Mouse (Mus musculus) liver, embryonic 15.5 days (tissue): ENCODE measurements around the gene Stfa2. TPM values are rescaled to one million over a fixed set of nuclear protein-coding genes. Genes with fewer than 3 reads are reported as not detected.
"Not testable (repeated sequence)": the region's sequence is repeated elsewhere in the genome, so short reads cannot be mapped to it uniquely, and the experiment has no call there.

Source experiments
- ATAC-seq: fragments of 200-750 bp; cut with Nextera tagmentation; 2 replicates; pipeline ENCODE4 v1.8.0; 2017; ENCODE audit warnings: moderate number of reproducible peaks, mild to moderate bottlenecking, moderate library complexity; ENCODE audit not compliant: insufficient read depth
- H3K27ac ChIP-seq: fragments of 300-500 bp; sonication (generic); replicated peaks from 2 replicates; pipeline ENCODE4 v1.5.1; 2015; ENCODE audit warnings: mild to moderate bottlenecking, inconsistent platforms
- H3K27me3 ChIP-seq: fragments of 300-500 bp; sonication (generic); 2 replicates; pipeline ENCODE4 v1.6.1; 2015; ENCODE audit warnings: mild to moderate bottlenecking, inconsistent platforms
- H3K36me3 ChIP-seq: fragments of 300-500 bp; sonication (generic); replicated peaks from 2 replicates; pipeline ENCODE4 v1.6.1; 2015; ENCODE audit warnings: moderate library complexity, mild to moderate bottlenecking, inconsistent platforms
- H3K4me1 ChIP-seq: fragments of 300-500 bp; sonication (generic); replicated peaks from 2 replicates; pipeline ENCODE4 v1.6.1; 2015; ENCODE audit warnings: inconsistent platforms
- H3K4me2 ChIP-seq: fragments of 300-500 bp; sonication (generic); 2 replicates; pipeline ENCODE4 v1.6.1; 2015; ENCODE audit warnings: moderate library complexity, mild to moderate bottlenecking, inconsistent platforms
- H3K4me3 ChIP-seq: fragments of 300-500 bp; sonication (generic); replicated peaks from 2 replicates; pipeline ENCODE4 v1.5.1; 2015; ENCODE audit warnings: mild to moderate bottlenecking, inconsistent platforms
- H3K9ac ChIP-seq: fragments of 300-500 bp; sonication (generic); 2 replicates; pipeline ENCODE4 v1.6.1; 2015; ENCODE audit warnings: moderate library complexity, mild to moderate bottlenecking, inconsistent platforms
- H3K9me3 ChIP-seq: fragments of 300-500 bp; sonication (generic); replicated peaks from 2 replicates; pipeline ENCODE4 v1.6.1; 2016; ENCODE audit warnings: inconsistent platforms
- WGBS: fragments of 180-500 bp; shearing (Covaris S2); methylation state at CpG from one replicate; pipeline ENCODE4 v1.1.7; 2015; ENCODE audit warnings: mixed read lengths; ENCODE audit not compliant: insufficient replicate concordance; 5-methylcytosine and 5-hydroxymethylcytosine counted together
- polyA plus RNA-seq: library from polyadenylated mRNA; unstranded; fragments of >200 nt; fragmentation: Nextera tagmentation; extraction: Ambion mirVana; gene quantifications from 2 replicates; pipeline ENCODE4 v1.2.1, GENCODE M21; 2015

Gene Stfa2
- polyA plus RNA-seq: 33.2 and 37.7 TPM in 2 replicates

- H3K27ac ChIP-seq: no peak within 1 kb of the TSS
- H3K27me3 ChIP-seq: no peaks in the 10 kb centered on the region
- no peak within 1 kb of the TSS for H3K4me2 ChIP-seq
- no peak within 1 kb of the TSS for H3K4me3 ChIP-seq
- no peak within 1 kb of the TSS for H3K9ac ChIP-seq
- H3K4me1 ChIP-seq: no peaks in the 10 kb centered on the region
- ATAC-seq: no peak
- no peaks in the 10 kb centered on the region for H3K36me3 ChIP-seq
- H3K9me3 ChIP-seq: no peaks in the 10 kb centered on the region
These were observed at the start of gene Stfa2 for GRCm38 (mm10) chr16:36408357-36408756. Gene Stfa2 (minus strand): TSS chr16:36408457.

DNA sequence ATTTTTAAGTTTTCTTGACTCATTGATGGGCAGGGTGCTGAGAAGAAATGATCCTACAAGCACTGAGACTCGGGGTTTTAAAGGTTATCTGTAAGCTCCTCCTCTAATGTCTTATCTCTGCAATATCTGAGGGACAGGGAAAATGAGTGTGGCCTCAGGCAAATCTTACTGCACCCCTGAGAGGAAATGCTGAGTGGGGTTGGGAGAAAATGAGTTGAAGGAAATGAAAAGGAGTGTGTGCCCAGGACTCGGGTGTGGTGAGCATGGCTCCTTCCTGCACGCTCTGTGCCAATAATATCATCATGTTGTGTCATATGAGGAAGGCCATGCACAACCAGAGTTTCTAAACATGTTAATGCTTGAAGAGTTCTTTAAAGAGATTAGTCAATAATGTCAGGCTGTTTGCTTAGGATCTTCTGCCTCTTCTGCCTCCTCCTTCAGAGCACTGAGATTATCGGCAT lies 47.1 kb upstream of the Stfa2 start, which contains the start of gene Stfa3:
TSS of gene Stfa3 (minus strand) at position 51 of the 461 bp plus-strand sequence.
- H3K4me3 ChIP-seq: no peak within 1 kb of the TSS; the same call in 1 of the 2 replicates
- H3K36me3 ChIP-seq: no peaks in the 10 kb centered on the region
- no peak within 1 kb of the TSS for H3K4me2 ChIP-seq
- H3K4me1 ChIP-seq: no peaks in the 10 kb centered on the region
- H3K9ac ChIP-seq: no peak within 1 kb of the TSS
- H3K27ac ChIP-seq: peak within 1 kb of the TSS; percentile 24; the same call in 1 of the 2 replicates
- no peaks in the 10 kb centered on the region for H3K9me3 ChIP-seq
- 0 out of 2 replicates have a peak, but pooled peaks have one; percentile 25 for ATAC-seq
- H3K27me3 ChIP-seq: no peaks in the 10 kb centered on the region
- 51% methylated on average over 4 of the region's 4 CpGs for whole genome bisulfite sequencing

- H3K9me3 ChIP-seq, H3K4me1 ChIP-seq, H3K9ac ChIP-seq, H3K36me3 ChIP-seq, H3K27me3 ChIP-seq, H3K27ac ChIP-seq, H3K4me2 ChIP-seq, ATAC-seq, H3K4me3 ChIP-seq: not testable (repeated sequence)
- WGBS: 37% methylated on average over 1 of the region's 1 CpGs
These were observed 12.7 kb upstream of the Stfa2 start for GRCm38 (mm10) chr16:36420979-36421378.

GRCm38 (mm10) chr16:36389060-36389459 lies 19.2 kb downstream of the Stfa2 start:
- Histone ChIP-seq H3K9ac (no peak overlapping the region), H3K36me3 (no peaks in the 10 kb centered on the region), H3K27me3 (no peaks in the 10 kb centered on the region), H3K4me3 (no peak overlapping the region), H3K4me1 (no peaks in the 10 kb centered on the region), H3K4me2 (no peak overlapping the region), H3K27ac (no peak overlapping the region), H3K9me3 (no peaks in the 10 kb centered on the region)
- 40% methylated on average over 4 of the region's 4 CpGs for WGBS
- ATAC-seq: no peak

DNA sequence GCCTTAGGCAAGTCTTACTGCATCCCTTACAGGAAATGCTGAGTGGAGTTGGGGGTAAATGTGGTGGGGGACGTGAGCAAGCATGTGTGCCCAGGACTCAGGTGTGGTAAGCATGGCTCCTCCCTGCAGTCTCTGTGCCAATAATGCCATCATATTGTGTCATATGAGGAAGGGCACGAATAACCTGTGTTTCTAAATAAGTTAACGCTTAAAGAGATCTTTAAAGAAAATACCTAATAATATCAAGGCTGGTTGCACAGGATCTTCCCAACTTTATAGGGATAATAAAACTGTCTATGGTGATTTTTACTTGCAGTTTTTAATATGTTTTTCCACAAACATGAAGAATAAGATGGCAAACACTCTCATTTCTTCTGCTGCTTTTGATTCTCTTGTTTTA lies 40.6 kb downstream of the Stfa2 start, which contains the start of gene BC100530:
TSS of gene BC100530 (minus strand) at position 101 of the 400 bp plus-strand sequence.
- H3K36me3 ChIP-seq, ATAC-seq, H3K9ac ChIP-seq, H3K27me3 ChIP-seq, H3K9me3 ChIP-seq, H3K4me2 ChIP-seq, H3K27ac ChIP-seq, H3K4me1 ChIP-seq, H3K4me3 ChIP-seq: not testable (repeated sequence)
- WGBS: 40% methylated on average over 3 of the region's 3 CpGs

Other genes with a start within 250 kb of the Stfa2 start
- 193 and 234 TPM in 2 replicates for gene Gm5483, start 224.2 kb downstream of the Stfa2 start, polyA plus RNA-seq
- 6.7 TPM in 2 replicates for gene Gm5416, start 198.1 kb downstream of the Stfa2 start, polyA plus RNA-seq
- 14.7 and 17.8 TPM in 2 replicates for gene 2010005H15Rik, start 187.0 kb downstream of the Stfa2 start, polyA plus RNA-seq
- gene Stfa1, start 131.5 kb downstream of the Stfa2 start, polyA plus RNA-seq: 449 and 596 TPM in 2 replicates
- gene BC117090, start 74.1 kb downstream of the Stfa2 start, polyA plus RNA-seq: 1.5 and 1.8 TPM in 2 replicates
- gene BC100530, start 40.7 kb downstream of the Stfa2 start, polyA plus RNA-seq: 382 and 487 TPM in 2 replicates
- gene Stfa3, start 46.9 kb upstream of the Stfa2 start, polyA plus RNA-seq: 68.5 and 84.9 TPM in 2 replicates
- not detected in 2 replicates for gene Casr, start 153.7 kb upstream of the Stfa2 start, polyA plus RNA-seq